Mouse (Mus musculus) kidney, adult 2 months (tissue): ENCODE measurements around the gene Arf3. TPM values are rescaled to one million over a fixed set of nuclear protein-coding genes. Genes with fewer than 3 reads are reported as not detected.
A peak's percentile ranks its signal among the peaks of the same experiment; 100 is the strongest.

Experiments
- DNase-seq: peaks from one replicate; pipeline ENCODE4 v3.0.0; 2021
- H3K27ac ChIP-seq: fragments of 200-500 bp; 2 replicates; pipeline ENCODE4 v1.5.1; 2012; ENCODE audit warnings: low read depth, low read length, control low read depth, inconsistent platforms; ENCODE audit not compliant: insufficient read depth
- H3K27me3 ChIP-seq: fragments of 200-500 bp; replicated peaks from 2 replicates; pipeline ENCODE4 v1.6.1; 2012; ENCODE audit warnings: mild to moderate bottlenecking, moderate library complexity, low read length, inconsistent platforms; ENCODE audit not compliant: control insufficient read depth, insufficient read depth
- H3K36me3 ChIP-seq: fragments of 200-500 bp; 2 replicates; pipeline ENCODE4 v1.6.1; 2012; ENCODE audit warnings: mild to moderate bottlenecking, moderate library complexity, low read length, inconsistent platforms; ENCODE audit not compliant: control insufficient read depth, insufficient read depth
- H3K4me1 ChIP-seq: fragments of 200-500 bp; 2 replicates; pipeline ENCODE4 v1.6.1; 2011; ENCODE audit warnings: low read length; ENCODE audit not compliant: control insufficient read depth, insufficient read depth
- H3K4me3 ChIP-seq: fragments of 200-500 bp; 2 replicates; pipeline ENCODE4 v1.5.1; 2011; ENCODE audit warnings: mild to moderate bottlenecking, low read depth, low read length, control low read depth; ENCODE audit not compliant: insufficient read depth
- CTCF ChIP-seq: fragments of 200-500 bp; conservative IDR thresholded peaks from 2 replicates; pipeline ENCODE4 v1.5.1; 2011; ENCODE audit warnings: low read depth, mild to moderate bottlenecking, control low read depth, low read length, moderate library complexity, mixed read lengths; ENCODE audit not compliant: insufficient read depth, insufficient read length
- POLR2A ChIP-seq: fragments of 200-500 bp; IDR thresholded peaks from one replicate; pipeline ENCODE4 v1.6.1; 2011; ENCODE audit warnings: low read depth, low read length, control low read depth
- WGBS: fragments of 180-500 bp; shearing (Covaris S2); methylation state at CpG from one replicate; pipeline ENCODE4 v1.1.7; 2018; 5-methylcytosine and 5-hydroxymethylcytosine counted together
- polyA plus RNA-seq: library from polyadenylated mRNA; depleted of rRNA; stranded (reverse); fragments of >200 nt; gene quantifications from 2 replicates; pipeline ENCODE4 v1.2.3, GENCODE M21; 2012

The Arf3 gene
- polyA plus RNA-seq, 1 experiment, result 143 TPM

DNA sequence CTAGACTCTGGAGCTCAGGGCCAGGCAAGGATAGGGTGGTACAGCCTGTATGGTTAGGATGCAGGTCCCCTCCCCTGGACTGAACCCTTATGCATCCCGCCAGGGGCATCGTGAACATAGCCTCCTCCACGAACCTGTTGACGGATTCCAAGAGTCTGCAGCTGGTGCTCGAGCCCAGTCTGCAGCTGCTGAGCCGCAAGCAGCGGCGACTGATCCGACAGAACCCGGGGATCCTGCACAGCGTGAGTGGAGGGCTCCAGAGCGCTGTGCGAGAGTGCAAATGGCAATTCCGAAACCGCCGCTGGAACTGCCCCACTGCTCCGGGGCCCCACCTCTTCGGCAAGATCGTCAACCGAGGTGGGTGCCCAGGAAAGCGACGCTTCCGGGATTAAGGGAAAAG is 27.7 kb upstream of the Arf3 start:
- WGBS, result under 1% methylated on average over 23 of the region's 23 CpGs
- Histone ChIP-seq H3K4me1 (0 out of 2 replicates have a peak, but pooled peaks cover 3% of the 10 kb centered on the region), H3K27me3 (peaks cover 12% of the 10 kb centered on the region), H3K4me3 (peak overlapping the region; percentile 12; the same call in 1 of the 2 replicates), H3K27ac (no peak overlapping the region), H3K36me3 (no peaks in the 10 kb centered on the region)
- DNase-seq, result no peak
- TF ChIP-seq CTCF (no peak), POLR2A (no peak)

GRCm38 (mm10) chr15:98789661-98790535 is 26.9 kb upstream of the Arf3 start, which contains the start of gene Wnt1:
Gene Wnt1 (plus strand): TSS chr15:98789857.
- DNase-seq, result peak; percentile 50
- H3K27me3 ChIP-seq, result peaks cover 12% of the 10 kb centered on the region
- WGBS, result 3% methylated on average over 51 of the region's 51 CpGs
- TF ChIP-seq CTCF (peak; percentile 51; the same call in 1 of the 2 replicates), POLR2A (no peak)
- 0 out of 2 replicates have a peak, but pooled peaks cover 3% of the 10 kb centered on the region for H3K4me1 ChIP-seq
- no peaks in the 10 kb centered on the region for H3K36me3 ChIP-seq
- no peak within 1 kb of the TSS for H3K27ac ChIP-seq
- H3K4me3 ChIP-seq, result 0 out of 2 replicates have a peak within 1 kb of the TSS, but pooled peaks have one; percentile 12

GRCm38 (mm10) chr15:98788972-98789660 is 26.1 kb upstream of the Arf3 start:
- no peak for TF ChIP-seq CTCF
- TF ChIP-seq POLR2A, result no peak
- H3K4me3 ChIP-seq, result no peak overlapping the region
- H3K27ac ChIP-seq, result no peak overlapping the region
- DNase-seq, result no peak
- H3K36me3 ChIP-seq, result no peaks in the 10 kb centered on the region
- H3K27me3 ChIP-seq, result peaks cover 12% of the 10 kb centered on the region
- WGBS, result 12% methylated on average over 24 of the region's 24 CpGs
- H3K4me1 ChIP-seq, result 0 out of 2 replicates have a peak, but pooled peaks cover 3% of the 10 kb centered on the region

DNA sequence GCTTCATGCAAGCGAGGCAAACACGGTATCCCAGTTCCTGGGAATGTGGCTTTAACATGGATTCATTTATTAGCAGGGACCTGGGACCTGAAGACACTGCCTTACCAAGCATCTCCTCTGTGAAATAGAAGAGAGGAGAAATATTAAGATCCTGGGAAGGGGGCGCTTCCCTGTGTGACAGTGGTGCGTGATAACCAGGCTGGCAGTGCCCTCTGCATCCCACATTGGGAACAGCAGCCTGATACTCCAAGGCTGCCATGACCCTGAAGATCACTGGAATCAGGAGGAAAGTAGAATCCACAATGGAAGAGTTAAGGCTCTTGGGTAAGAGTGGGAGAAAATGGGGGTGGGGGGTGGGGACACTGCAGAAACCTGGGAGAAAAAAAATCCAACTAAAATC is 24.9 kb upstream of the Arf3 start:
- no peak overlapping the region for H3K4me3 ChIP-seq
- no peaks in the 10 kb centered on the region for H3K36me3 ChIP-seq
- no peak for DNase-seq
- H3K27me3 ChIP-seq, result peaks cover 12% of the 10 kb centered on the region
- TF ChIP-seq CTCF (peak; percentile 52; the same call in 1 of the 2 replicates), POLR2A (no peak)
- H3K27ac ChIP-seq, result no peak overlapping the region
- WGBS, result 34% methylated on average over 4 of the region's 4 CpGs
- H3K4me1 ChIP-seq, result 0 out of 2 replicates have a peak, but pooled peaks cover 3% of the 10 kb centered on the region

GRCm38 (mm10) chr15:98785744-98786143 is 22.7 kb upstream of the Arf3 start:
- no peak for DNase-seq
- Histone ChIP-seq H3K4me1 (no peaks in the 10 kb centered on the region), H3K27me3 (peaks cover 8% of the 10 kb centered on the region), H3K4me3 (no peak overlapping the region), H3K27ac (no peak overlapping the region), H3K36me3 (no peaks in the 10 kb centered on the region)
- TF ChIP-seq CTCF (peak; percentile 42), POLR2A (no peak)
- WGBS, result 56% methylated on average over 7 of the region's 7 CpGs

DNA sequence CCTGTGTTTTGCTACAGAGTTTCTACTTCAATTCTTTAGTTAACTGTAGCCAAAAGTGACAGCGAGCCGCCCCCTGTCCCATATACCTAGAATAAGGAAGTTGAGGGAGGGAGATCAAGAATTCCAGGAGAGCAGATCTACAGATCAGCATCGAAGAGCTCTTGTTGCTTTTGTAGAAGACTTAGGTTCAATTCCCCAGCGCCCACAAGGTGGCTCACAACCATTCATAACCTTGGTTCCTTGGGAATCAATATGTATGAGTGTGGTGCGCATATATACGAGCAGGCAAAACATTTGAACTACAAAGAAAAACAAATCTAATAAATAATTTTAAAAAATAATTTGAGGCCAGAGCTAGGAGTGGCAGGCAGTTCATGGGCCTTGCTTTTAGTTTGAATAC is 18.2 kb upstream of the Arf3 start:
- WGBS, result 61% methylated on average over 6 of the region's 6 CpGs
- TF ChIP-seq POLR2A (no peak), CTCF (no peak)

GRCm38 (mm10) chr15:98780573-98780972 is 17.6 kb upstream of the Arf3 start:
- Histone ChIP-seq H3K27ac (no peak overlapping the region), H3K36me3 (no peaks in the 10 kb centered on the region), H3K4me1 (peaks cover 3% of the 10 kb centered on the region; the same call in 1 of the 2 replicates), H3K4me3 (no peak overlapping the region), H3K27me3 (peaks cover 13% of the 10 kb centered on the region)
- WGBS, result 41% methylated on average over 13 of the region's 13 CpGs
- DNase-seq, result no peak
- TF ChIP-seq CTCF, result no peak
- TF ChIP-seq POLR2A, result no peak

More for the DNA sequence above, 18.2 kb upstream of the Arf3 start:
- H3K27me3 ChIP-seq, result peaks cover 12% of the 10 kb centered on the region
- no peak overlapping the region for H3K27ac ChIP-seq
- H3K4me1 ChIP-seq, result peaks cover 3% of the 10 kb centered on the region; the same call in 1 of the 2 replicates
- no peak overlapping the region for H3K4me3 ChIP-seq
- DNase-seq, result no peak
- H3K36me3 ChIP-seq, result no peaks in the 10 kb centered on the region
